ENCODE assay signal across 36 mouse cellular contexts in the genomic region with DNA sequence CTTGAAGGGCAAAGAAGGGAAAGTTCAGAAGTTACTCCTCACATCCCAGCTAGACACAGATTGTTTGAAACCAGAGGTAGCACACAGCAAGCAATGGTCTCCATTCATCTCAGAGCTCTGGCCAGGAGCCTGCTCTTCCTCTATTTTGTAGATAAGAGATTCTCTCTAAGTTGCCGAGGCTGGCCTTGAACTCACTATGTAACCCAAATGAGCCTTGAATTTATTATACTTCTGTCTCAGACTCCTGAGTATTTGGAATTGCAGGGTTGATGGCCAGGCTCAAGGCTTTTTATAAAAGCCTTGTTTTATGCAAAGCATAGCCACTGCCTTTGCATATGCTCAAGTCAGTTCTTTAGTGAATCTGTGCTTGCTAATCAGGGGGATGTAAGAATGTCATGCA. TPM values are rescaled to one million over a fixed set of nuclear protein-coding genes. Genes with fewer than 3 reads are reported as not detected.
DNase-seq lines count a peak whose midpoint lies in the region; ATAC-seq lines count a peak whose summit lies in the region.
"Had no signal": no experiment of that assay in that cellular context is flagged by ENCODE, and none has a peak within 500 bp of the region (broad histone marks: within the 10 kb centered on the region; RNA-seq: fewer than 3 reads in every experiment).

No protein-coding gene starts in this region.

- H3K4me2 ChIP-seq in neural tube, embryonic 15.5 days: no peak overlapping the region
- H3K4me2 ChIP-seq in hindbrain, embryonic 11.5 days (replicated peaks; ENCODE audit: low read depth, low read length): no peak overlapping the region
- H3K4me2 ChIP-seq: embryonic facial prominence, embryonic 13.5 days; forebrain, embryonic 13.5 days; heart, embryonic 11.5 days; hindbrain, embryonic 13.5 days; intestine, embryonic 15.5 days had no signal

- H3K27me3 ChIP-seq in neural tube, embryonic 15.5 days (replicated peaks): no peaks in the 10 kb centered on the region
- no peaks in the 10 kb centered on the region for H3K27me3 ChIP-seq in limb, embryonic 10.5 days (ENCODE audit: low read depth, poor library complexity, severe bottlenecking)
- no peaks in the 10 kb centered on the region for H3K27me3 ChIP-seq in hindbrain, embryonic 11.5 days (ENCODE audit: control insufficient read depth, insufficient read depth, low read length)
- H3K27me3 ChIP-seq: embryonic facial prominence, embryonic 13.5 days; forebrain, embryonic 13.5 days; hindbrain, embryonic 13.5 days; intestine, embryonic 15.5 days had no signal

- H3K9ac ChIP-seq in neural tube, embryonic 15.5 days (replicated peaks): no peak overlapping the region
- no peak overlapping the region for H3K9ac ChIP-seq in hindbrain, embryonic 11.5 days (ENCODE audit: low read depth, low read length)
- H3K9ac ChIP-seq: embryonic facial prominence, embryonic 13.5 days; forebrain, embryonic 13.5 days; hindbrain, embryonic 13.5 days; intestine, embryonic 15.5 days had no signal

- H3K27ac ChIP-seq in neural tube, embryonic 15.5 days (replicated peaks): no peak overlapping the region
- H3K27ac ChIP-seq in limb, embryonic 10.5 days: no peak overlapping the region
- no peak overlapping the region for H3K27ac ChIP-seq in hindbrain, embryonic 11.5 days (ENCODE audit: low read depth, low read length)
- H3K27ac ChIP-seq: embryonic facial prominence, embryonic 10.5 days; embryonic facial prominence, embryonic 13.5 days; forebrain, embryonic 10.5 days; forebrain, embryonic 13.5 days; hindbrain, embryonic 13.5 days; intestine, embryonic 15.5 days had no signal

- no peak overlapping the region for H3K4me3 ChIP-seq in neural tube, embryonic 15.5 days (replicated peaks)
- no peak overlapping the region for H3K4me3 ChIP-seq in limb, embryonic 10.5 days
- H3K4me3 ChIP-seq in hindbrain, embryonic 11.5 days (ENCODE audit: low read depth, low read length): no peak overlapping the region
- H3K4me3 ChIP-seq: embryonic facial prominence, embryonic 10.5 days; embryonic facial prominence, embryonic 13.5 days; forebrain, embryonic 10.5 days; forebrain, embryonic 13.5 days; hindbrain, embryonic 13.5 days; intestine, embryonic 15.5 days had no signal

- no peaks in the 10 kb centered on the region for H3K9me3 ChIP-seq in neural tube, embryonic 15.5 days (replicated peaks)
- H3K9me3 ChIP-seq in limb, embryonic 10.5 days (replicated peaks): no peaks in the 10 kb centered on the region
- H3K9me3 ChIP-seq in hindbrain, embryonic 11.5 days (ENCODE audit: control insufficient read depth, low read length): no peaks in the 10 kb centered on the region
- H3K9me3 ChIP-seq: embryonic facial prominence, embryonic 10.5 days; embryonic facial prominence, embryonic 13.5 days; forebrain, embryonic 10.5 days; forebrain, embryonic 13.5 days; hindbrain, embryonic 13.5 days; intestine, embryonic 15.5 days had no signal

- peak; percentile 50 for DNase-seq in adrenal gland, adult 2 months
- no peak for DNase-seq in adrenal gland, adult 18-20 months (ENCODE audit: low spot score in 2 of 2)
- peak; percentile 37 for DNase-seq in adrenal gland, postnatal 10 days
- DNase-seq in adrenal gland, postnatal 36 days: peak; percentile 15 to 31
- DNase-seq in limb, embryonic 10.5 days (ENCODE audit: low spot score): no peak
- DNase-seq in hindbrain, embryonic 11.5 days (ENCODE audit: low spot score): no peak
- DNase-seq: B cell, adult 2 months; cerebellum, adult 11-12 months; cerebellum, adult 8-10 months; cerebellum, postnatal 10 days; cerebellum, postnatal 36 days; embryo, embryonic 11 days; gastrocnemius, postnatal 10 days; gastrocnemius, postnatal 36 days; kidney, adult 11 months had no signal

- no peak for ATAC-seq in neural tube, embryonic 15.5 days (ENCODE audit: low FRiP score)
- no peak for ATAC-seq in hindbrain, embryonic 11.5 days (ENCODE audit: low FRiP score)
- ATAC-seq: activated CD4-positive, CD25-positive, alpha-beta regulatory T cell, adult 4 months; forebrain, embryonic 13.5 days; forebrain, embryonic 16.5 days; hindbrain, embryonic 16.5 days; intestine, embryonic 15.5 days had no signal

- H3K36me3 ChIP-seq in neural tube, embryonic 15.5 days: no peaks in the 10 kb centered on the region
- H3K36me3 ChIP-seq in limb, embryonic 10.5 days: no peaks in the 10 kb centered on the region
- no peaks in the 10 kb centered on the region for H3K36me3 ChIP-seq in hindbrain, embryonic 11.5 days (ENCODE audit: control insufficient read depth, insufficient read depth, low read length)
- H3K36me3 ChIP-seq: embryonic facial prominence, embryonic 10.5 days; embryonic facial prominence, embryonic 13.5 days; forebrain, embryonic 10.5 days; hindbrain, embryonic 13.5 days; intestine, embryonic 15.5 days had no signal

- WGBS in neural tube, embryonic 15.5 days: 83% methylated on average over 1 of the region's 1 CpGs
- 91% methylated on average over 1 of the region's 1 CpGs for WGBS in limb, embryonic 10.5 days
- WGBS in hindbrain, embryonic 11.5 days: 93% methylated on average over 1 of the region's 1 CpGs

- H3K4me1 ChIP-seq in neural tube, embryonic 15.5 days: no peaks in the 10 kb centered on the region
- H3K4me1 ChIP-seq in limb, embryonic 10.5 days: no peaks in the 10 kb centered on the region
- H3K4me1 ChIP-seq in hindbrain, embryonic 11.5 days (replicated peaks; ENCODE audit: control insufficient read depth, insufficient read depth, low read length): no peaks in the 10 kb centered on the region
- H3K4me1 ChIP-seq: embryonic facial prominence, embryonic 10.5 days; embryonic facial prominence, embryonic 13.5 days; forebrain, embryonic 10.5 days; forebrain, embryonic 13.5 days; hindbrain, embryonic 13.5 days; intestine, embryonic 15.5 days had no signal

RNA-seq across cellular contexts. Expression of a gene that starts 27.4 kb away (rescaled TPM):
- total RNA-seq in adrenal gland, adult 2 months (2021): under 1 TPM in 1 of 2 experiments, not detected in 1; 0.69 TPM
- polyA plus RNA-seq in adrenal gland, adult 2 months (2012; rRNA removed): not detected in 2 replicates
- total RNA-seq in adrenal gland, adult 18-20 months (2021): not detected
- not detected for total RNA-seq in adrenal gland, postnatal 10 days (2021)
- under 1 TPM in 1 of 2 experiments, not detected in 1; 0.59 TPM for total RNA-seq in adrenal gland, postnatal 36 days (2021)
- polyA plus RNA-seq in neural tube, embryonic 15.5 days (2015; fragmentation: Nextera tagmentation; extraction: Ambion mirVana): not detected in 2 replicates
- polyA plus RNA-seq in limb, embryonic 10.5 days (2016; fragmentation: Nextera tagmentation; extraction: Ambion mirVana): not detected in 2 replicates
- polyA plus RNA-seq in hindbrain, embryonic 11.5 days (2014; fragmentation: Nextera tagmentation; extraction: Ambion mirVana): not detected in 2 replicates
- total RNA-seq: gastrocnemius, adult 18-20 months; gastrocnemius, postnatal 10 days; gastrocnemius, postnatal 36 days; granulocyte monocyte progenitor cell, adult 5-6 weeks; heart, adult 8-10 months; heart, postnatal 25 days; hematopoietic stem cell, adult 5-6 weeks; MEL had no signal
- polyA plus RNA-seq: activated CD4-positive, CD25-positive, alpha-beta regulatory T cell, adult 4 months; brain, embryonic 14.5 days; cortical plate, adult 2 months; embryonic facial prominence, embryonic 10.5 days; embryonic facial prominence, embryonic 13.5 days; forebrain, embryonic 10.5 days; forebrain, embryonic 13.5 days; forebrain, embryonic 16.5 days; heart, embryonic 11.5 days; heart, embryonic 14.5 days; heart, postnatal 0 days; hindbrain, embryonic 13.5 days; hindbrain, embryonic 16.5 days; intestine, embryonic 15.5 days had no signal

RNA-seq across cellular contexts. Expression of a gene that starts 31.6 kb away (rescaled TPM):
- total RNA-seq in adrenal gland, adult 2 months (2021): under 1 TPM; 0.17 to 0.35 TPM
- 0.04 TPM in 1 of 2 replicates, not detected in the other for polyA plus RNA-seq in adrenal gland, adult 2 months (2012; rRNA removed)
- total RNA-seq in adrenal gland, adult 18-20 months (2021): under 1 TPM in 1 of 2 experiments, not detected in 1; 0.13 TPM
- under 1 TPM; 0.21 to 0.36 TPM for total RNA-seq in adrenal gland, postnatal 10 days (2021)
- under 1 TPM; 0.13 to 0.40 TPM for total RNA-seq in adrenal gland, postnatal 36 days (2021)
- not detected in 2 replicates for polyA plus RNA-seq in neural tube, embryonic 15.5 days (2015; fragmentation: Nextera tagmentation; extraction: Ambion mirVana)
- polyA plus RNA-seq in limb, embryonic 10.5 days (2016; fragmentation: Nextera tagmentation; extraction: Ambion mirVana): not detected in 2 replicates
- polyA plus RNA-seq in hindbrain, embryonic 11.5 days (2014; fragmentation: Nextera tagmentation; extraction: Ambion mirVana): not detected in 2 replicates
- total RNA-seq: gastrocnemius, adult 18-20 months; gastrocnemius, postnatal 10 days; gastrocnemius, postnatal 36 days; granulocyte monocyte progenitor cell, adult 5-6 weeks; heart, adult 8-10 months; heart, postnatal 25 days; hematopoietic stem cell, adult 5-6 weeks; MEL had no signal
- polyA plus RNA-seq: activated CD4-positive, CD25-positive, alpha-beta regulatory T cell, adult 4 months; brain, embryonic 14.5 days; embryonic facial prominence, embryonic 10.5 days; forebrain, embryonic 10.5 days; forebrain, embryonic 13.5 days; forebrain, embryonic 16.5 days; heart, embryonic 11.5 days; heart, embryonic 14.5 days; heart, postnatal 0 days; hindbrain, embryonic 13.5 days; hindbrain, embryonic 16.5 days; intestine, embryonic 15.5 days had no signal

Comparison
In these comparisons a context has a peak if more than half of its experiments do, and no peak if none do; other contexts are left out.
1. DNase-seq: peak in adrenal gland, adult 2 months (single experiment), adrenal gland, postnatal 10 days (single experiment) and adrenal gland, postnatal 36 days (2 of 2); none in adrenal gland, adult 18-20 months (0 of 2), limb, embryonic 10.5 days (single experiment) and hindbrain, embryonic 11.5 days (single experiment).